Mouse (Mus musculus) E14TG2a.4 (cell line): ENCODE measurements around the gene Osbpl10.

Experiments
- CTCF ChIP-seq: conservative IDR thresholded peaks from 2 replicates; pipeline ENCODE4 v1.5.1; 2014; ENCODE audit warnings: low read length
- POU5F1 ChIP-seq: IDR thresholded peaks from 2 replicates; pipeline ENCODE4 v1.6.1; 2014; ENCODE audit warnings: low read length, borderline replicate concordance

GRCm38 (mm10) chr9:115259866-115260265 is 281.5 kb downstream of the Osbpl10 start:
- TF ChIP-seq CTCF (no peak), POU5F1 (no peak)
